Mouse (Mus musculus) testis, postnatal 10 days (tissue): ENCODE measurements at regions not wholly inside any gene's neighbourhood (a gene's known extent, or its start where the extent isn't known, plus 50 kb on each side); places are given as distances from the start of the nearest gene placed in this dataset.

ENCODE experiments used
- DNase-seq: peaks from one replicate; pipeline ENCODE4 v3.0.0; 2021; ENCODE audit warnings: low spot score

DNA sequence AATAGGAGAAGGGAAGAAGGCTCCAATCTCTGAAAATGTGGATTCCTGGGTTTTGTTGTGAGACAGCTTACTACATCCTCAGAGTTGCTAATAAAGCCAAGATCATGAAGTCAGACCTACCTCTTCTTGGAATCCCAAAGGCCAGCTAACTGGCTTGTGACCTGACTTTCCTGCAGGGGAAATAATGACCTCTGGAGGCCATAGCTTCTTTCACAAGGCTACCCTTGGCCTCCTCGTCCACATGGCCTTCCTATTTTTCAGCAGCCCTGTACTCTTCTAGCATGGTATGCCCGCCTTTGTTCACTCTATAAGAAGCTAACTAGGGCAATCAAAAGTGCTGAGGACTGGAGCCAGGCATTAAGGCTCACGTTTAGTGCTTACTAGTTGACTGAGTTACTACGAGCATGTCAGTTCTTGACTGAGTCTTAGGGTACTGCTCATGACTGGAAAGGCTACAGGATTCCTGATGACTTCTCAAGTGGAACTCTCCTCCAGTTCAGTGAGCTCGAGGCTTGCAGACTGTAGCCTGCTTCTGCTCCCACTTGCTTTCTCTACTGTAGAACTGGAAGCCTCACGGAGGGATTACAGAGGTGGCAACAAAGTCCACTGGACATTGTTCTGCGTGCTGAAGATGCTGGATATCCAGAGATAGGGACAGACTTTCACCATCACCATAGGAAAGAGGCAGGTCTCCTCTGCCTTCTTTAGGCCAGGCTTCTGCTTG, 230.8 kb upstream of the Map3k1 start:
- peak; percentile 8 for DNase-seq

DNA sequence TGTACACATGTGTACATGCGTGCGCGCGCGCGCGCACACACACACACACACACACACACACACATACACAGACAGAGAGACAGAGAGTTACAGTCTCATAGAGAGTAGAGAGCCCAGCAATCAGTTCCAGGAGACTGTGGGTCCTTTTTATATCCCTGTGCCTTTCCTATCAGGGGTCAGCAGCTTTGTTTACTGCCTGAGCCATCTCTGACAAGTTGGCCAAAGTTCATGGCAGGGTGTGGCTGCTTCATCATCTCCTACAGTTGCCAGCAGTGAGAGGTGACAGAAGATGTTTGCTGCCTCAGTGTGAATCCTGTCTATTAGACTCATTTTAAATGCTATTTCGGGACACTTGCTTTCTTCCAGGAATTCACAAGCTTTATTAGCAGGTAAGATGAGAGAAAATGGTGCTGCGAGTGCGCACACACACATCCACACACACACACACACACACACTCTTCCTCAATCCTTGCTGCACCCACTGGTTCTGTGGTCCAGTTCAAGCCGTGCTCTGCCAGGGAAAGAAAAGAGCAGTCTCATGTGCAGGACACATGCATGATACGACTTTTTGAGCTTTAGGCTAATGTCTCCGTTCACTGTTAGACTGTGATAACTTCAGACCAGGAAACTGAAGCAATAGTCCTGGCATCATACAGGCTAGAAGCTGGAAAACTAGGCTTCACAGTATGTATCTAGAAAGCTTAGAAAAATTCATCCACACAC, 234.9 kb upstream of the Map3k1 start:
- no peak for DNase-seq

DNA sequence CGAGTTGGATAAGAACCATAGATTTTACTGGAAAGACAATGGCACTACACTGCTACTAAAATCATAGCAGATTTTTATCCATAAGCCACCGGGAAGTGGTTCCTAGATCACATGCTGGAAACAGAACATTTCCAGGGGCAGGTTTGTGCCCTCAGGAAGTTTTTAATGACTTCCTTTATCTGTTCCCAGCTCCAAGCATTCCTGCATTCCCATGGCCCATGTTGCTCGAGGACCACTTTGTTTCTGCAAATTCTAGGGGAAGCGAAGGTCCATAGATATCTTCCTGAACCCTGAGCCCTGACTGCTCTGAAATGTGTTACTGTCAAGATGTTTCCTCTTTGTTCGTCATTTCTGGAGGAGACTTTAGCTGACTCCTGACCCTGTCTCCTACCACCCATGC, 235.6 kb upstream of the Map3k1 start:
- DNase-seq = no peak

GRCm38 (mm10) chr13:112046247-112047211, 237.7 kb upstream of the Map3k1 start:
- DNase-seq = no peak

GRCm38 (mm10) chr13:112047408-112047807, 238.6 kb upstream of the Map3k1 start:
- DNase-seq = no peak

DNA sequence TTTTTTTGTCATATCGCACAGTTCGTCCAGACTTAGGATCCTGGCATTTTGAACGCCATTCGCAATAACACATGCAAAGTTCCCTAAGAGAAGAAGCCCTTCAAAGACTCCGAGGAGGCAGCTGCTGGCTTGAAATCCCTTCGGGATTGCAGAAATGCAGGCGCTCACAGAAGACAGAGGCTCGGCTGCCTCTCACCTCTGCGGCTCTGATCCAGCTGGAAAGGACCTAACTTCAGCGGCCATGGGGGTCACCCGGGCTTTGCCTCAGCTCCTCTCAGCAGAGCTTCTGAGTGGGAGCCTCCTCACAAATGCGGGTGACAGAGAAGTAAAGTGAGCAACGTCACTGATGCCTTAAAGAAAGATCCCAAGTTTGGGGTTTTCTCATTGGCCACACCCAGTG, 239.1 kb upstream of the Map3k1 start:
- no peak for DNase-seq

DNA sequence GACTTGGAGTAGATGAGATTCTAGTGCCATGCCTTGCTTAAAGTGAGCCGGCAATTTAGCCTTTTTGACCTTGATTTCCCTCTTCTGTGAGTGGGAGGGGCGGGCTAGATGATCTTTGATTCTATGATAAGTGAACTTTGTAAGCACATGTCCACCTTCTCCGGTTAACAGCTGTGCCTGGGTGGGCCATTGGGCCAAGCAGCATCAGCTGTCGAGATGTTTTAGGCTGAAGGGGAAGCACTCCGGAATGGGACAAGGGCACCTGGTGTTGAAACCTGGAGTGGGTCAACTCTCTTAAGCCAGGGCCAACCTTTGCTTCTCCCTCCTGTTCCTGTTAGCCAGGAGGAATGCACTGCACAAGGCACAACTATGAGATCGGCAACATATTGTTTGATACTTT, 239.5 kb upstream of the Map3k1 start:
- no peak for DNase-seq

GRCm38 (mm10) chr13:112050892-112051291, 237.4 kb upstream of the Ankrd55 start:
- no peak for DNase-seq

GRCm38 (mm10) chr13:112052011-112052410, 236.2 kb upstream of the Ankrd55 start:
- no peak for DNase-seq

DNA sequence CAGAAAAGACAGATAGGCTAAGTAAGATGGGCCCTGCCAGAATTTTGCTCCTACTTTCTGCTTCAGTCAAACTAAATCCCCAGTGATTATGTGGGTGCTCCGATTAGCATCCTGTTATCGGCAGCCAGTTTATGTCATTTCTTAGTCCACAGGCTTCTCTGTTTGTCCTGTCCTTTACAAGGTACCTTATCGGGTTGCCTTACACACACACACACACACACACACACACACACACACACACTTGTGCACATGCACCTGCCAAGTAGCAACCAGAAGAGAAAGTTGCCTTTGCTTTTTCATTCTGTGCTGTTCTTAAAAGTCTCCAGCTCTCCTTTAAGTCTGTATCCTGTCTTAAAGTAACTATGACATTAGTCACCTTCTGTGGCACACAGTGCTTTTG, 235.8 kb upstream of the Ankrd55 start:
- DNase-seq = no peak

DNA sequence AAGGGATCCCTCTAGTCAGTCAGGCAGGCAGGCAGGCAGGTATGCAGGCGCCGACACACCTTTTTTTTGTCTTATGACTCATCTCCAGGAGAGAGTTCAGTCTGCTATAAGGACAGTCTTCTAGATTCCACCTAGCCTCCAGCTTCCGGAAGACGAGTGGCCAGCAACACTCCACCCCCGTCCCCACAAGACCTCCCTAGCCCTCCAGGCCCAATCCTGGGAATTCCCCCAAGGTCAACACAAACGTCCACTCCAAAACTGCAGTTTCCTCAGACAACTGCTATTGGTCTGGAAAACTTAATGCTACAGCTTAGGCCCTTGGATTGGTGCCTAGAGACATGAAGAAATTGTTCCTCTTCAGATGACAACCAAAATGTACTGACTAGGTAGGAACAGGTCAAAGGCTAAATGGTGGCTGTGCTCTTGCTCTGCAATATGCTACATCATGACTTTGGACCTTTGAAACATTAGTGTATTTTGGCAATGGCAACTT, 233.3 kb upstream of the Ankrd55 start:
- no peak for DNase-seq

GRCm38 (mm10) chr13:112058218-112058617, 230.0 kb upstream of the Ankrd55 start:
- DNase-seq = no peak

- no peak for DNase-seq
Observed at GRCm38 (mm10) chr13:112058771-112059170, 229.5 kb upstream of the Ankrd55 start.

DNA sequence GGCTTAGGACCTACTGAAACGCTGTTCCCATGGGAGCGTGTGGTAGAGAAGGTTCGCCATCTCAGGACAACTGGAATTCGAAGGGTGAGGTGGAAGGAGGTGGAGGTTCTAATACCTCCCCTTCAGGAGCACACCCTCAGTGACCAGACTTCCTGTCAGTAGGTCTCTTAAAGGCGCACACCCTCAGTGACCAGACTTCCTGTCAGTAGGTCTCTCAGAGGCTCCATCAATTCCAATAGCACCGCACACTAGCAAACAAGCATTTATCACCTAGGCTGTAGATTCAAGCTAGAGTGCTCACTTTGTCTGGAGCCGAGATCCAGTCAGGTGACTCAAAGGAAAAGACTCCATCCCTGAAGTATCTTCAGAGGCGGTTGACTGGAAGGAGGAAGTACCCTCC, 226.2 kb upstream of the Ankrd55 start:
- no peak for DNase-seq

GRCm38 (mm10) chr13:112063409-112064111, 224.7 kb upstream of the Ankrd55 start:
- DNase-seq = no peak

- DNase-seq = no peak
Observed at GRCm38 (mm10) chr13:112064681-112065080, 223.6 kb upstream of the Ankrd55 start.

DNA sequence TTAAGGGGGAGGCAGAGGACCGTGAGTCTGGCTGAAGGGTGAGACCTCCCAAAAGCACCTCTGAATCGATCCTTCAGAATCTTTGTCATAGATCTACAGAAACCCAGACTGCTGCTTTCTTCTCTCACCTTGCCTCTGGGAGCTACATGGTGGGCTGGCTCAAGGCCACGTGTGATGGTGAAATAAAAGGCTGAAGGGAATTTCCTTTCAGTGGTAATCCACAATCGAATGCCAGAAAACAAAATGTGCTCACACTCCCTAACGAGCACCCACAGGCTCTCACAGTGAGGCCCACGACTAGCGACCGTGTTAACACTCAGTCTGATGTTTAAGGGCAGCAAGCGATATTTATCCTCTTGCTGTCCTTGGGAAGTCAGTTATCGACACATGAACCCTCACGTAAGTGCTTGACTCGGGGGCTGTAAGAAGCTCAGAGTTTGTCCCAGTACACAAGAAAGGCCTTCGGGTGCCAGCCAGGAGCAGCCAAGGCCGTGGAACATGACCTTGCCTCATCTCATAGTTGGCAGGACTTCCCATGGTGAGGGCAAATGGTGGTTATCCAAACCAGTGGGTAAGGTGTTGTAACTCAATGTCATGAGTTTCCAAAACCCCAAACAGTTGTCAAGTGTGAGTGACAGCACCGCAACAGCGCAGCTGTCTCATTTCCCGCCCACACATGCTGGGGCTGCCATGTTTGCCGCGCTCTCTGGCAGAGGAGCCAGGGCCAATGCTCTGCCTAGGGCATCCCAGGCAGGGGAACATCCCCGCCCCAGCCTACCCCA, 221.0 kb upstream of the Ankrd55 start:
- DNase-seq = peak; percentile 65

GRCm38 (mm10) chr13:112070757-112071156, 217.5 kb upstream of the Ankrd55 start:
- DNase-seq = no peak

DNA sequence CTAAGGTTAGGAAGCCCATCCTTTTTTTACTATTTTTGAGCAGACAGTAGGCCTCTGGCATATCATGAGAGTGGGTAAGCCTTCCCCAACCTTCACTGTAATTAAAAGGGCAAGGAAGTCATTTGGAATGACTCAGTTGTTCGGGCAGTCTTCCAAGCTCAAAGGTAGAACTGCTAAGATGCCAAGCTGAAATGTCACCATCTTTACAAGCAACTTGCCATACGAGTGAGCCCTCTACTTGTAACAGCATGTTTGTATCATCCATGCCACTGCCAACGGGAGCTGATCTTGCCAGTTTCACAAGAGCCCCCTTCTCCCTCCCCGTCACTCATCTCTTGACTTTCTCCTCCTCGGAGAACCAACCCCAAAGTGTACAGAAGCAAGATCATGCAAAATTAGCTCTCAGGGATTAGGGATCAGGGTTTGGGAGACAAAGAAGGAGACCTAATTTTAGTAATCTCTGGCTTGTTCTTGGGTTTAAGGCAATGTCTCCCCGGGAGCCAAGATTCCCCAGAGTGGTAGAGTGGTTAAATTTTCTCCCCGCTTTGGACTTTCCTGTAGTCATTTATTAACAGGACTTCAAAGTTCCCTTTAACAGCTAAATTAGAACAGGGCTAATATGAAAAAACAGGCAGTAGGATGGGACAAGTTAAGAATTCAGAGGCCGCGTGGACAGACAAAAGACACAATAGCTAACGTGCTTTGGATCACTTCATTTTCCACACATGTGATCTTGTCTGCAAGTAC, 216.9 kb upstream of the Ankrd55 start:
- no peak for DNase-seq

GRCm38 (mm10) chr13:112071956-112072314, 216.3 kb upstream of the Ankrd55 start:
- DNase-seq = no peak
